Mouse (Mus musculus) left cerebral cortex, postnatal 10 days (tissue): ENCODE measurements around the gene 1700019D03Rik. TPM values are rescaled to one million over a fixed set of nuclear protein-coding genes. Genes with fewer than 3 reads are reported as not detected.
A peak's percentile ranks its signal among the peaks of the same experiment; 100 is the strongest.
"Not testable (repeated sequence)": the region's sequence is repeated elsewhere in the genome, so short reads cannot be mapped to it uniquely, and the experiment has no call there.

Experiments used
- DNase-seq, 2 experiments: peaks; one replicate each; pipeline ENCODE4 v3.0.0; 2021 to 2022; ENCODE audit warnings: low spot score in 2 of 2, mixed read lengths in 1 of 2; ENCODE audit errors: extremely low spot score in 1 of 2
- intact Hi-C: fragments of 180-260 bp; cut with DNase I; formaldehyde crosslinking; loops from one replicate; pipeline ENCODE4 v1.15.1; 2025
- total RNA-seq, 2 experiments: library from RNA; stranded (reverse); gene quantifications; 2 replicates each; pipeline ENCODE4 v1.2.3; 2021

1700019D03Rik gene
- total RNA-seq, 2 experiments from 2014 or later, result 13.5 to 14.6 TPM

GRCm38 (mm10) chr1:52963097-52963496, 56.9 kb downstream of the 1700019D03Rik start:
- intact Hi-C loops, result no loop called here
- DNase-seq, result no peak

GRCm38 (mm10) chr1:52960191-52960590, 59.8 kb downstream of the 1700019D03Rik start:
- intact Hi-C loops, result no loop called here
- DNase-seq, result no peak

- intact Hi-C loops, result loop anchor here (10.0 kb wide), 1 partner anchor 78 kb away; no protein-coding TSS in a partner anchor
- no peak for DNase-seq
Measured at GRCm38 (mm10) chr1:52956746-52957145, 63.2 kb downstream of the 1700019D03Rik start.

DNA sequence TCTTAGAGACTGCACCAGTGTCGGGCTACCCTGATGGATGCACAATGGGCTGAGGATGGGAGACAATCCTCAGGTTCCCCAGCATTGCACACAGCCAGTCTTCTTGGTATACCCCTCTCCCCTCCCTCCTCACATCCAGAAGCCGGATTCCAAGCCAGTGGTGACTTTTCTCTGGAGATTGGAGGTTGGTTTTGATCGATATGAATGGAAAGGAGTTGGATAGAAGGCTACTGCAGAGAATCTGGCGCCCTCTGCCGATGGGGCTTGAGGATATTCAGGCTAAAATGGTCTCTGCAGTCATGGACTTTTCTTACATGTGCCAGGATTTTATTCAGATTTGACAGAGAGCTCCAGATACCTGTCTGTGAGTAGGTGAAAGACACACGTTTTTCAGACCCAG, 64.9 kb downstream of the 1700019D03Rik start:
- peak in 1 of 2 experiments; percentile 62 for DNase-seq
- intact Hi-C loops, result loop anchor here (10.0 kb wide), 1 partner anchor 80 kb away; no protein-coding TSS in a partner anchor

GRCm38 (mm10) chr1:52954456-52954855, 65.5 kb downstream of the 1700019D03Rik start:
- DNase-seq, result no peak
- intact Hi-C loops, result loop anchor here (10.0 kb wide), 1 partner anchor 80 kb away; no protein-coding TSS in a partner anchor

- no peak for DNase-seq
- intact Hi-C loops, result loop anchor here (10.0 kb wide), 1 partner anchor 81 kb away; no protein-coding TSS in a partner anchor
Measured at GRCm38 (mm10) chr1:52953548-52953947, 66.4 kb downstream of the 1700019D03Rik start.

GRCm38 (mm10) chr1:52952551-52953397, 67.2 kb downstream of the 1700019D03Rik start:
- intact Hi-C loops, result loop anchor here (10.0 kb wide), 1 partner anchor 82 kb away; no protein-coding TSS in a partner anchor
- DNase-seq, result peak in 1 of 2 experiments; percentile 43

GRCm38 (mm10) chr1:52952143-52952542, 67.8 kb downstream of the 1700019D03Rik start:
- no peak for DNase-seq
- intact Hi-C loops, result loop anchor here (10.0 kb wide), 1 partner anchor 83 kb away; no protein-coding TSS in a partner anchor

DNA sequence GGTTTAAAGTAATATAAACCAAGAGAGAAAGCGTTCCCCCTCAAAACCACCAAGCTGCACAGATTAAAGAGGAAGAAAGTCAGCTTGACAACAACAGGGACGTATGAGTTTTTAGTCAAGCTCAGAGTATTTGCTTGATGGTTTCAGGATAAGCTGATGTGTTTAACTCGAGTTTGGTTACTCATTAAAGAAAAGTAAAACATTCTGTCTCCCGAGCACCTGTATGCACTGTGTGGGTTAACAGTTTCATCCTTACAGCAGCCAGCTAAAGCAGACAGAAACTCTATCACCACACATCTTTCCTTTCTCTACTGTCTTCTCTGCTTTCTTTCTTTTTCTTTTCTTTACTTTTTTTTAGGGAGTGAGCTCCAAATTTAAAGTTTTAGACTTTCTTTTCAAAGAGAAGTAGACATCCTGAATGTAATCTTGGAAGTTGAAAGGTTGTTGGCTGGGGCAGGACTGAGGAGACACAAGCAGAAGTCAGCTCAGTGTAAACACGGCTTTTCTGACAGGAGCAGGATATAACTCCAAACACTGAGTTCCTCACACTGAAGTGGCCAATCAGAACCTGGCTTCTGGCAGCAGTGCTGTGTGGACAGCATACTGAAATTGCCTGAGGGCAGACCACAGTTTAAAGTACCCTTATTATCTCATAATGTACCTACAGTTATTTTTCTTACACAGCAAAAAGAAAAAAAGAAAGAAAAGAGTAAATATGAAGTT, 68.7 kb downstream of the 1700019D03Rik start:
- intact Hi-C loops, result loop anchor here (10.0 kb wide), 1 partner anchor 83 kb away; no protein-coding TSS in a partner anchor
- DNase-seq, result no peak

DNA sequence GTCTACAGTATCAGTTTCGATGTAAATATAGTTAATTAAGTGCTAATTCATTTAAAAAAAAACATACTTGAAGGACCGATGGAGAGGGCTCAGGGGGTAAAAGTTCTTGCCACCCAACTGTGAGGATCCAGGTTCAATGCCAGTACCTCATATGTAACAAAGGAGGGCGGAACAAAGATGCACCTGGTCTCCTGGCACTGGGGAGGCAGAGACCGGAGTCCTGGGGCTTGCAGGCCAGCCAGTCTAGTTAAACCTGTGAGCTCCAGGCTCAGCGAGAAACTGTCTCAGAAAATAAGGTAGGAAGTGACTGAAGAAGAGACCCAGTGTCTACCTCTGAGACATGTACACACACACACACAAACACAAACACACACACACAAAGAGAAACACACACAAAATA, 72.1 kb downstream of the 1700019D03Rik start:
- intact Hi-C loops, result no loop called here
- DNase-seq, result no peak

DNA sequence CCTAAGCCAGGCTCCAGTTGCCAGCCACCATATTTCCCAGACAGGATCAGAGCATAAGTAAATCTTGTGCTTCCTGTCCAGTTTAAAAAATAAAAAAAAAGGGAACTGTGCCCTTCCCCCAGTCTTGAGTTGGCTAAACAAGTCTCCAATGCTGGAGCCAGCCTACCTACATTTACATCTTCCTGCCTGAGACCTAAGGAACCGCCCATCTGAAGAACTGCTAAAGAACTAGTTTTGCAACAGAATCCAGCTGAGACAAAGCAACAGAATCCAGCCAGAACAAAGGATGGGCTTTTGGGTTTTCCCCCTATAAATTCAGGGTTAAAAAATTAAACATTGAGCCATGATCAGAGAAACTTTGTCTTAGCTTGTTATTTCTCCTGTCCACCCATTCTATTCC, 81.0 kb downstream of the 1700019D03Rik start:
- intact Hi-C loops, result no loop called here
- no peak for DNase-seq

DNA sequence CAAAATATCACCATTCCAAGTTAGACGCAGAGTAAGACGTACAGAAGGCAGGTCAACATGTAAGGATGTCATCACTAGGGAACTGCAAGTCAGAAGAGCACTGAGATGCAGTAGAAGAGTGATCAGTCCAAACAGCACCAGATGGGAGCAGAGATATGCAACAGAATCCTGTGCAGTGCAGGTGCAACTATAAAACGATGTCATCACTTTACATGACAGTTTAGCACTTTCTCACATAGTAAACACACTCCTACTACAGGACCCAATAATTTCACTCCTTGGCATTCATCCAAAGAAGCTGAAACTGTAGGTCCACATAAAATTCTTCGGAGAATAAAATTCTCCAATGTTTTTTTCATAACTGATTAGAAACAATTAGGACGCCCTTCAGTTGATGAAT, 85.5 kb downstream of the 1700019D03Rik start:
- no peak for DNase-seq
- intact Hi-C loops, result no loop called here

GRCm38 (mm10) chr1:52924482-52924881, 95.5 kb downstream of the 1700019D03Rik start:
- DNase-seq, intact Hi-C loops: not testable (repeated sequence)

DNA sequence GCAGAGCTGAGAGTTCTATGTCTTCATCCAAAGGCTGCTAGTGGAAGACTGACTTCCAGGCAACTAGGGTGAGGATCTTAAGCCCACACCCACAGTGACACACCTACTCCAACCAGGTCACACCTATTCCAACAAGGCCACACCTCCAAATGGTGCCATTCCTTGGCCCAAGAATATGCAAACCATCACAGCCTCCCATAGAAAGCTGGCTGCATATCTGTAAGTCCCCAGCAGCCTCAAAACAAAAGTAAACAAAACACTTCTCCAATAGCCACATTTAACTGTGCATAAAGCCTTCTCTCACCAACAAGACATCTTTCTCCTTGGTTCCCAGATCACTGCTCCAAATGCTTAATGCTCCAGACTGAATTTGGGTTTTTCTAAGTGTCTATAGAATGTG, 101.1 kb downstream of the 1700019D03Rik start:
- intact Hi-C loops, result not testable (repeated sequence)

GRCm38 (mm10) chr1:52916655-52917054, 103.3 kb downstream of the 1700019D03Rik start:
- no peak for DNase-seq
- intact Hi-C loops, result no loop called here

More for the DNA sequence above, 101.1 kb downstream of the 1700019D03Rik start:
- DNase-seq, result not testable (repeated sequence)

GRCm38 (mm10) chr1:52909783-52910182, 110.2 kb downstream of the 1700019D03Rik start:
- intact Hi-C loops, result no loop called here
- DNase-seq, result no peak

- DNase-seq, result no peak
- intact Hi-C loops, result no loop called here
Measured at GRCm38 (mm10) chr1:52884208-52884607, 135.8 kb downstream of the 1700019D03Rik start.
